Mouse (Mus musculus) midbrain, embryonic 11.5 days (tissue): ENCODE results near the gene Fxyd3. TPM values are rescaled to one million over a fixed set of nuclear protein-coding genes. Genes with fewer than 3 reads are reported as not detected.

Experiments used
- microRNA-seq: library from miRNA; unstranded; fragments of <30 nt; microRNA quantifications from one replicate; pipeline ENCODE4, GENCODE M21; 2017
- polyA plus RNA-seq: library from polyadenylated mRNA; unstranded; fragments of >200 nt; fragmentation: Nextera tagmentation; extraction: Ambion mirVana; gene quantifications from 2 replicates; pipeline ENCODE4 v1.2.1, GENCODE M21; 2014

Fxyd3 gene
- polyA plus RNA-seq, 1 experiment from 2014 or later: 2.3 TPM

Small RNAs within 50 kb of the gene (microRNA-seq; reads per million reads assigned to microRNA genes)
- gene Mir7050: not detected

Other genes starting within 250 kb of the Fxyd3 start
- not detected in 2 replicates for gene Ffar3, start 220.5 kb downstream of the Fxyd3 start, polyA plus RNA-seq
- not detected in 2 replicates for gene Ffar1, start 215.1 kb downstream of the Fxyd3 start, polyA plus RNA-seq
- gene Cd22, start 196.4 kb downstream of the Fxyd3 start, polyA plus RNA-seq: not detected in 2 replicates
- 0.44 and 0.47 TPM in 2 replicates for gene Mag, start 161.8 kb downstream of the Fxyd3 start, polyA plus RNA-seq
- gene Hamp2, start 152.0 kb downstream of the Fxyd3 start, polyA plus RNA-seq: not detected in 2 replicates
- gene Hamp, start 132.7 kb downstream of the Fxyd3 start, polyA plus RNA-seq: 0.40 TPM in 1 of 2 replicates, not detected in the other
- gene Usf2, start 119.9 kb downstream of the Fxyd3 start, polyA plus RNA-seq: 20.6 and 21.7 TPM in 2 replicates
- gene Lsr, start 103.2 kb downstream of the Fxyd3 start, polyA plus RNA-seq: 10.2 and 13.1 TPM in 2 replicates
- 0.25 and 0.62 TPM in 2 replicates for gene Fam187b, start 102.9 kb downstream of the Fxyd3 start, polyA plus RNA-seq
- gene Fxyd5, start 34.2 kb downstream of the Fxyd3 start, polyA plus RNA-seq: 11.3 and 12.6 TPM in 2 replicates
- gene Fxyd7, start 25.2 kb downstream of the Fxyd3 start, polyA plus RNA-seq: 5.4 and 6.2 TPM in 2 replicates
- 4.8 and 5.4 TPM in 2 replicates for gene Fxyd1, start 19.5 kb downstream of the Fxyd3 start, polyA plus RNA-seq
- gene Lgi4, start 17.4 kb downstream of the Fxyd3 start, polyA plus RNA-seq: 0.58 and 0.85 TPM in 2 replicates
- gene Hpn, start 38.6 kb upstream of the Fxyd3 start, polyA plus RNA-seq: 0.44 and 1.2 TPM in 2 replicates
- gene Scn1b, start 50.3 kb upstream of the Fxyd3 start, polyA plus RNA-seq: 0.52 and 1.1 TPM in 2 replicates
- gene Gramd1a, start 79.2 kb upstream of the Fxyd3 start, polyA plus RNA-seq: 104 and 109 TPM in 2 replicates
- gene Scgb2b2, start 213.8 kb upstream of the Fxyd3 start, polyA plus RNA-seq: not detected in 2 replicates
- gene Scgb1b2, start 215.1 kb upstream of the Fxyd3 start, polyA plus RNA-seq: not detected in 2 replicates